Mouse (Mus musculus) lung, adult 18-20 months (tissue): ENCODE measurements around the gene Slitrk2.
A peak's percentile ranks its signal among the peaks of the same experiment; 100 is the strongest.

Experiments used
- DNase-seq, 2 experiments: peaks; one replicate each; pipeline ENCODE4 v3.0.0; 2022; ENCODE audit warnings: mixed read lengths in 2 of 2

Slitrk2 gene

GRCm38 (mm10) chrX:66648911-66649620 lies at the start of gene Slitrk2:
TSS of gene Slitrk2 (plus strand) at chrX:66649318.
- no peak for DNase-seq

- DNase-seq: no peak
Measured at GRCm38 (mm10) chrX:66605490-66605889, 43.6 kb upstream of the Slitrk2 start.

GRCm38 (mm10) chrX:66652455-66653144 lies 3.5 kb downstream of the Slitrk2 start:
- DNase-seq: peak in 1 of 2 experiments; percentile 6

- no peak for DNase-seq
Measured at GRCm38 (mm10) chrX:66657365-66657764, 8.2 kb downstream of the Slitrk2 start.

GRCm38 (mm10) chrX:66676959-66677358 lies 27.8 kb downstream of the Slitrk2 start:
- DNase-seq: no peak

- no peak for DNase-seq
Measured at GRCm38 (mm10) chrX:66678646-66679045, 29.5 kb downstream of the Slitrk2 start.
